8 mouse cellular contexts compared by ENCODE assay signal in the genomic region with DNA sequence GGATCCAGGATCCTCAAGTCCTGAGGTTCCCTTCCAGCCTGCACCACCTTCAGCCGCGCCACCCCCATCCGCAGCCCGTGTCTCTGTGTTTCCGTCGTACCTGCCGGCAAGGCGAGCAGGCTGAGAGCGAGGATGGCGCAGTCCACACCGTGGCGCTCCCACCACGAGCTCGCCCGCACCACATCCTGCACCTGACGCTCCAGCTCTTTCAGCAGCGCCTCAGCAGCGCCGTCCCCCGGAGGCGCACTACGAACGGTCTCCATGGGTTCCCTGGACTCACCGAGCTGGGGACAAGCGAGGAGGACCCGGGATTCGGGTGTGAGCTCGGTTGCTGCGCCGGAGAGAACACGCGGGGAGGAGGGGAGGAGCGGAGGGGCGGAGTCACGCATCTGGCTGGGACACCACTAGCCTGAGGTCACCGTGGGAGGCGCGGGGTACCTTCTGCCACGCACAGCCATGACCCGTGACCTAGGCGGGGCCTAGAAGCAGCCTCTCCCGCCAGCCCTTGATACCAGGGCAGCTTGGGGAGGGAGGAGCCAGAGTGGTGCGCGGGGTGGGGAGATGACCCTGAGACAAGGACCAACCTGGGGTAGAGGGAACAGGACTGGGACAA. TPM values are rescaled to one million over a fixed set of nuclear protein-coding genes. Genes with fewer than 3 reads are reported as not detected.
A peak's percentile ranks its signal among the peaks of the same experiment; 100 is the strongest.
DNase-seq lines count a peak whose midpoint lies in the region; ATAC-seq and TF ChIP-seq lines count a peak whose summit lies in the region.

Gene Fads6 (minus strand): TSS at position 450 of the 613 bp plus-strand sequence.

- H3K9ac ChIP-seq in limb, embryonic 12.5 days (replicated peaks): peak within 1 kb of the TSS; percentile 45
- peak within 1 kb of the TSS; percentile 62; the same call in 1 of the 2 replicates for H3K9ac ChIP-seq in midbrain, embryonic 12.5 days (replicated peaks)
- peak within 1 kb of the TSS; percentile 9; the same call in 1 of the 2 replicates for H3K9ac ChIP-seq in stomach, embryonic 15.5 days

- TF ChIP-seq POLR2A in kidney, adult 2 months (IDR thresholded peaks at IDR 0.05; ENCODE audit: low read depth, low read length): peak; percentile 7

- WGBS in embryonic facial prominence, embryonic 10.5 days: under 1% methylated on average over 44 of the region's 44 CpGs
- WGBS in kidney, adult 2 months: under 1% methylated on average over 44 of the region's 44 CpGs
- under 1% methylated on average over 44 of the region's 44 CpGs for WGBS in limb, embryonic 12.5 days
- under 1% methylated on average over 43 of the region's 44 CpGs for WGBS in midbrain, embryonic 12.5 days
- under 1% methylated on average over 44 of the region's 44 CpGs for WGBS in stomach, embryonic 15.5 days

- H3K4me2 ChIP-seq in limb, embryonic 12.5 days: peak within 1 kb of the TSS; percentile 82
- peak within 1 kb of the TSS; percentile 86 for H3K4me2 ChIP-seq in midbrain, embryonic 12.5 days (replicated peaks)
- H3K4me2 ChIP-seq in stomach, embryonic 15.5 days: peak within 1 kb of the TSS; percentile 71

- H3K27ac ChIP-seq in embryonic facial prominence, embryonic 10.5 days (replicated peaks): peak within 1 kb of the TSS; percentile 70
- peak within 1 kb of the TSS; percentile 58 for H3K27ac ChIP-seq in kidney, adult 2 months (ENCODE audit: insufficient read depth, low read depth, low read length)
- H3K27ac ChIP-seq in limb, embryonic 12.5 days: no peak within 1 kb of the TSS
- H3K27ac ChIP-seq in midbrain, embryonic 12.5 days (replicated peaks): no peak within 1 kb of the TSS
- 0 out of 2 replicates have a peak within 1 kb of the TSS, but pooled peaks have one; percentile 9 for H3K27ac ChIP-seq in stomach, embryonic 15.5 days

- H3K36me3 ChIP-seq in embryonic facial prominence, embryonic 10.5 days (replicated peaks): no peaks in the 10 kb centered on the region
- no peaks in the 10 kb centered on the region for H3K36me3 ChIP-seq in kidney, adult 2 months (ENCODE audit: control insufficient read depth, insufficient read depth, low read length)
- H3K36me3 ChIP-seq in limb, embryonic 12.5 days: no peaks in the 10 kb centered on the region
- H3K36me3 ChIP-seq in midbrain, embryonic 12.5 days: no peaks in the 10 kb centered on the region
- H3K36me3 ChIP-seq in stomach, embryonic 15.5 days: no peaks in the 10 kb centered on the region

- peak; percentile 35 to 37 for DNase-seq in urinary bladder, adult 18-20 months (ENCODE audit: low spot score in 2 of 2)
- DNase-seq in urinary bladder, postnatal 10 days (ENCODE audit: low spot score): no peak
- peak; percentile 65 for DNase-seq in embryonic facial prominence, embryonic 10.5 days (ENCODE audit: low spot score)
- peak; percentile 52 to 53 for DNase-seq in heart, adult 9 months (ENCODE audit: low spot score in 2 of 2)
- peak; percentile 75 for DNase-seq in kidney, adult 2 months

- ATAC-seq in limb, embryonic 12.5 days (ENCODE audit: insufficient number of reproducible peaks, insufficient read depth, low FRiP score, low TSS enrichment, low read depth): peak; percentile 56; the same call in 1 of the 2 replicates
- peak; percentile 56 for ATAC-seq in midbrain, embryonic 12.5 days (ENCODE audit: low FRiP score, low read depth)
- peak; percentile 61 for ATAC-seq in stomach, embryonic 15.5 days (ENCODE audit: insufficient read depth, low FRiP score, low read depth)

- peaks cover 49% of the 10 kb centered on the region for H3K27me3 ChIP-seq in embryonic facial prominence, embryonic 10.5 days (replicated peaks; ENCODE audit: low read depth, poor library complexity, severe bottlenecking)
- H3K27me3 ChIP-seq in kidney, adult 2 months (replicated peaks; ENCODE audit: control insufficient read depth, insufficient read depth, low read length): no peaks in the 10 kb centered on the region
- H3K27me3 ChIP-seq in limb, embryonic 12.5 days: peaks cover 51% of the 10 kb centered on the region
- H3K27me3 ChIP-seq in midbrain, embryonic 12.5 days: peaks cover 42% of the 10 kb centered on the region
- peaks cover 6% of the 10 kb centered on the region for H3K27me3 ChIP-seq in stomach, embryonic 15.5 days (replicated peaks)

- H3K9me3 ChIP-seq in embryonic facial prominence, embryonic 10.5 days: 0 out of 2 replicates have a peak, but pooled peaks cover 3% of the 10 kb centered on the region
- 0 out of 2 replicates have a peak, but pooled peaks cover 6% of the 10 kb centered on the region for H3K9me3 ChIP-seq in limb, embryonic 12.5 days
- H3K9me3 ChIP-seq in midbrain, embryonic 12.5 days: no peaks in the 10 kb centered on the region
- H3K9me3 ChIP-seq in stomach, embryonic 15.5 days: no peaks in the 10 kb centered on the region

- H3K4me3 ChIP-seq in embryonic facial prominence, embryonic 10.5 days: peak within 1 kb of the TSS; percentile 64
- H3K4me3 ChIP-seq in kidney, adult 2 months (ENCODE audit: insufficient read depth, low read depth, low read length): peak within 1 kb of the TSS; percentile 52
- H3K4me3 ChIP-seq in limb, embryonic 12.5 days (replicated peaks): peak within 1 kb of the TSS; percentile 48
- peak within 1 kb of the TSS; percentile 48 for H3K4me3 ChIP-seq in midbrain, embryonic 12.5 days
- H3K4me3 ChIP-seq in stomach, embryonic 15.5 days (replicated peaks): peak within 1 kb of the TSS; percentile 42

- TF ChIP-seq CTCF in kidney, adult 2 months (conservative IDR thresholded peaks at IDR 0.05; ENCODE audit: insufficient read depth, insufficient read length, low read depth, low read length): peak; percentile 37

- H3K4me1 ChIP-seq in embryonic facial prominence, embryonic 10.5 days: peaks cover 25% of the 10 kb centered on the region
- H3K4me1 ChIP-seq in kidney, adult 2 months (ENCODE audit: control insufficient read depth, insufficient read depth, low read length): 0 out of 2 replicates have a peak, but pooled peaks cover 2% of the 10 kb centered on the region
- H3K4me1 ChIP-seq in limb, embryonic 12.5 days (replicated peaks): peaks cover 11% of the 10 kb centered on the region
- H3K4me1 ChIP-seq in midbrain, embryonic 12.5 days: peaks cover 13% of the 10 kb centered on the region; the same call in 1 of the 2 replicates
- H3K4me1 ChIP-seq in stomach, embryonic 15.5 days: peaks cover 4% of the 10 kb centered on the region; the same call in 1 of the 2 replicates

RNA-seq across cellular contexts. Expression of gene Fads6, which starts in this region (rescaled TPM):
- 0.27 and 0.62 TPM in 2 replicates for polyA plus RNA-seq in embryonic facial prominence, embryonic 10.5 days (2016; fragmentation: Nextera tagmentation; extraction: Ambion mirVana)
- polyA plus RNA-seq in kidney, adult 2 months (2012; rRNA removed): 14.0 and 18.1 TPM in 2 replicates
- polyA plus RNA-seq in limb, embryonic 12.5 days (2016; fragmentation: Nextera tagmentation; extraction: Ambion mirVana): 0.10 and 0.15 TPM in 2 replicates
- 0.11 and 0.18 TPM in 2 replicates for polyA plus RNA-seq in midbrain, embryonic 12.5 days (2016; fragmentation: Nextera tagmentation; extraction: Ambion mirVana)
- polyA plus RNA-seq in stomach, embryonic 15.5 days (2015; fragmentation: Nextera tagmentation; extraction: Ambion mirVana): 2.0 TPM in 2 replicates

Comparison
In these comparisons a context has a peak if more than half of its experiments do, and no peak if none do; other contexts are left out.
1. Peak in DNase-seq, H3K4me3 ChIP-seq and H3K27ac ChIP-seq in embryonic facial prominence, embryonic 10.5 days; RNA of the gene not detected or under 1 TPM.
2. Peak in ATAC-seq, H3K4me3 ChIP-seq, H3K9ac ChIP-seq and H3K4me2 ChIP-seq in limb, embryonic 12.5 days; RNA of the gene not detected or under 1 TPM.
3. Peak in ATAC-seq, H3K4me3 ChIP-seq, H3K9ac ChIP-seq and H3K4me2 ChIP-seq in midbrain, embryonic 12.5 days; RNA of the gene not detected or under 1 TPM.
4. H3K27ac ChIP-seq: peak in kidney, adult 2 months (single experiment) and stomach, embryonic 15.5 days (single experiment); none in limb, embryonic 12.5 days (single experiment) and midbrain, embryonic 12.5 days (single experiment).
5. H3K9ac ChIP-seq: peak in every context shown above with its lines; median percentile 62 in midbrain, embryonic 12.5 days; 45 in limb, embryonic 12.5 days; 9 in stomach, embryonic 15.5 days.
6. Peak in every context shown above with its lines, with median percentiles within 50 percentile points of each other: H3K4me3 ChIP-seq, ATAC-seq and H3K4me2 ChIP-seq.